Mouse (Mus musculus) heart, embryonic 15.5 days (tissue): ENCODE results near the gene Grk6. TPM values are rescaled to one million over a fixed set of nuclear protein-coding genes. Genes with fewer than 3 reads are reported as not detected.

Source experiments
- ATAC-seq: fragments of 200-750 bp; cut with Nextera tagmentation; replicated peaks from 2 replicates; pipeline ENCODE4 v1.8.0; 2017; ENCODE audit warnings: low read depth, moderate TSS enrichment; ENCODE audit not compliant: insufficient number of reproducible peaks, insufficient read depth, low FRiP score
- H3K27ac ChIP-seq: fragments of 300-500 bp; sonication (generic); 2 replicates; pipeline ENCODE4 v1.5.1; 2015; ENCODE audit warnings: mild to moderate bottlenecking, inconsistent platforms
- H3K27me3 ChIP-seq: fragments of 300-500 bp; sonication (generic); 2 replicates; pipeline ENCODE4 v1.6.1; 2015; ENCODE audit warnings: inconsistent platforms
- H3K36me3 ChIP-seq: fragments of 300-500 bp; sonication (generic); 2 replicates; pipeline ENCODE4 v1.6.1; 2015; ENCODE audit warnings: mild to moderate bottlenecking, inconsistent platforms
- H3K4me1 ChIP-seq: fragments of 300-500 bp; sonication (generic); replicated peaks from 2 replicates; pipeline ENCODE4 v1.6.1; 2015; ENCODE audit warnings: inconsistent platforms
- H3K4me2 ChIP-seq: fragments of 300-500 bp; sonication (generic); 2 replicates; pipeline ENCODE4 v1.6.1; 2015; ENCODE audit warnings: inconsistent platforms, mild to moderate bottlenecking, moderate library complexity
- H3K4me3 ChIP-seq: fragments of 300-500 bp; sonication (generic); 2 replicates; pipeline ENCODE4 v1.5.1; 2015; ENCODE audit warnings: mild to moderate bottlenecking, inconsistent platforms
- H3K9ac ChIP-seq: fragments of 300-500 bp; sonication (generic); 2 replicates; pipeline ENCODE4 v1.6.1; 2015; ENCODE audit warnings: mild to moderate bottlenecking, inconsistent platforms
- H3K9me3 ChIP-seq: fragments of 300-500 bp; sonication (generic); replicated peaks from 2 replicates; pipeline ENCODE4 v1.6.1; 2016; ENCODE audit warnings: inconsistent platforms
- WGBS: fragments of 180-500 bp; shearing (Covaris S2); methylation state at CpG from one replicate; pipeline ENCODE4 v1.1.7; 2015; ENCODE audit warnings: mixed read lengths; 5-methylcytosine and 5-hydroxymethylcytosine counted together
- polyA plus RNA-seq: library from polyadenylated mRNA; unstranded; fragments of >200 nt; fragmentation: Nextera tagmentation; extraction: Ambion mirVana; gene quantifications from 2 replicates; pipeline ENCODE4 v1.2.1, GENCODE M21; 2015

The Grk6 gene
- polyA plus RNA-seq, 1 experiment from 2014 or later: 15.5 TPM

DNA sequence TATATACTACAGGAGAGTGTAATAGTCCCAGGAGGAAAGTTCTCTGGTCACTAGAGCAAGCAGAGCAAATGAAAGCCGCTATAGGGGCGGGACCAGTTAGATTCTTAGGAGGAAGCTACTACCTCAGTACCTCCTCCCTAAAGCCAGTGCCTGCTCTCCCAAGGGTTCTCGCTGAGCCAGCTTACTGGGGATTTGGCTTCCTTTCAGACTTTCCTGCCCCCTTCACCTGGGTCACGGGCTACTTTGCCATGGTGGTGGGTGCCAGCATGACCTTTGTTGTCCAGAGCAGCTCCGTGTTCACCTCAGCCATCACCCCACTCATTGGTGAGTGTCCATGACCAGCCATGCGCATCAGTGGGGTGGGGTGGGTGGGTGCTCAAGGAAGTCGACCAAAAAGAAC lies 33.0 kb upstream of the Grk6 start:
- WGBS: 72% methylated on average over 7 of the region's 7 CpGs
- Histone ChIP-seq H3K4me1 (peaks cover 8% of the 10 kb centered on the region), H3K9me3 (no peaks in the 10 kb centered on the region), H3K27ac (no peak overlapping the region), H3K36me3 (no peaks in the 10 kb centered on the region), H3K4me2 (no peak overlapping the region), H3K9ac (no peak overlapping the region), H3K4me3 (no peak overlapping the region), H3K27me3 (peaks cover 75% of the 10 kb centered on the region)
- no peak for ATAC-seq

DNA sequence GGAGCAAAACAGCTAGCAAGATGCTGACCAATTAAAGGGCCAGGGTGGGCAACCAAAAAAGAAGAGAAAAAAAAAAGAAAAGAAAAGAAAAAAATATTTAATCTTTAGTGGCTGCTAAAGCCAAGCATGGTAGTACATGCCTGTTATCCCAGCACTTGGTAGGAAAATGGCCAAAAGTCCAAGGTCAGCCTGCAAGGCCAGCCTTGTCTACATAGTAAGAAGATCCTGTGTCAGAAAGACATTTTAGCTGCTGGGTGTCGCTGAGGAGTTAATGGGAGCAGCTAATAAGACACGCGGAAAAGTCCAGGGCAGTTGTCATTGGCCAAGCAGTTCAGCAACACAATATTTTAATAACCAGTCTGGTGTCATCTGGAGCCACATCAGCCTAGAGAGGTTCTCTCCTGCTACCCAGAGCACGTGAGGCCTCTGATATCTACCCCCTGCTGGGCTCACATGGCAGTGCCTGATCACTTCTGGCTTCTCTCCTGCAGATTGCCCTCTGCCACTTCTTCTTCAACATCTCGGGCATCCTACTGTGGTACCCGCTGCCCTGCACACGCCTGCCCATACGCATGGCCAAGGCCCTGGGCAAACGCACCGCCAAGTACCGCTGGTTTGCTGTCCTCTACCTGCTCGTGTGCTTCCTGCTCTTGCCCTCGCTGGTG lies 32.1 kb upstream of the Grk6 start:
- Histone ChIP-seq H3K4me3 (no peak overlapping the region), H3K36me3 (no peaks in the 10 kb centered on the region), H3K4me1 (peaks cover 8% of the 10 kb centered on the region), H3K27me3 (peaks cover 75% of the 10 kb centered on the region), H3K4me2 (no peak overlapping the region), H3K9ac (no peak overlapping the region), H3K27ac (no peak overlapping the region), H3K9me3 (no peaks in the 10 kb centered on the region)
- ATAC-seq: no peak
- 75% methylated on average over 13 of the region's 13 CpGs for WGBS

DNA sequence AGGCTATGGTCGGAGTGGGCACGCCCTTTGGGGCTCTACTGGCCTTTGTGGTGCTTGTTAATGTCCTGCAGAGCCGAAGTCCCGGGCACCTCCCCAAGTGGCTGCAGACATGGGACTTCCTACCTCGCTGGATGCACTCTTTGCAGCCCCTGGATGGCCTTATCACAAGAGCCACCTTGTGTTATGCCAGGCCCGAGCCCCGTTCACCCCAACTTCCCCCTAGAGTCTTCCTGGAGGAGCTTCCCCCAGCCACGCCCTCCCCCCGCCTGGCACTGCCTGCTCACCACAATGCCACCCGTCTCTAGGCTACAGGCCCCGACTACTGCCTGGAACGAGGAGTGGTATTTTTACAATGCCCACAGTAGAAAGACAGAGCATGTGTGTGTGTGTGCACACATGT lies 31.5 kb upstream of the Grk6 start:
- H3K4me1 ChIP-seq: peaks cover 10% of the 10 kb centered on the region
- H3K9ac ChIP-seq: no peak overlapping the region
- H3K36me3 ChIP-seq: no peaks in the 10 kb centered on the region
- peaks cover 74% of the 10 kb centered on the region for H3K27me3 ChIP-seq
- no peak for ATAC-seq
- H3K27ac ChIP-seq: no peak overlapping the region
- H3K9me3 ChIP-seq: no peaks in the 10 kb centered on the region
- H3K4me2 ChIP-seq: no peak overlapping the region
- WGBS: 67% methylated on average over 12 of the region's 12 CpGs
- H3K4me3 ChIP-seq: no peak overlapping the region

DNA sequence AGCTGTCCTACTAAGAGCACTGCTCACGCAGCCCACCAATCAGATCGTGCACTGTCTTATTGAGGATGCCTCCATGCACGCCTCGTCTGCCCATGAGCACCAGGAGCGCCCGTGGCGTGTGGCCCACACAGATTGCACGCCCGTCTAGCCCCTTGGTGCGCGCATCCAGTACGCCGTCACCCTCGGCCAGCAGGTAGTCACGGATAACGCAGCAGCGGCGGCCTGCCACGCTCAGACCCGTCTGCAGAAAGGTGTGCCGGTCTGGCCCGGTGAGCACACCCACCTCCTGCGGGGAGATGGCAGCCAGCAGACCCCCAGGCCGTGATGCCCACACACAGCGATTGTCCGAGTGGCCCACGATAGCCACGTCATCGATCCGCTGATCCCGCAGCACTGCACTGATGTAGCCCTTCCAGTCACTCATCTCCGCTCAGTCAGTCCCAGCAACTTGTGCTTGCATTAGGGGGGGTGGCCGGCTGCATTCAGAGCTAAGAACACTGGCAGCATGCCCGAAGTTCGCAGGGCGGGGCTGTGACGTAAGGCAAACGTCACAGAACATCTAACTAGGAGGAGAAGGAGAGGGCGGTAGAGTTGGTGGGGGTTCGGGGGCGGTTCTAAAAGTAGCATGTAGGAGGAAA lies 30.0 kb upstream of the Grk6 start, which contains the start of gene Pfn3:
Gene Pfn3, minus strand, starts transcription at position 490 of the 638 bp plus-strand sequence.
- ATAC-seq: 0 out of 2 replicates have a peak, but pooled peaks have one; percentile 36

DNA sequence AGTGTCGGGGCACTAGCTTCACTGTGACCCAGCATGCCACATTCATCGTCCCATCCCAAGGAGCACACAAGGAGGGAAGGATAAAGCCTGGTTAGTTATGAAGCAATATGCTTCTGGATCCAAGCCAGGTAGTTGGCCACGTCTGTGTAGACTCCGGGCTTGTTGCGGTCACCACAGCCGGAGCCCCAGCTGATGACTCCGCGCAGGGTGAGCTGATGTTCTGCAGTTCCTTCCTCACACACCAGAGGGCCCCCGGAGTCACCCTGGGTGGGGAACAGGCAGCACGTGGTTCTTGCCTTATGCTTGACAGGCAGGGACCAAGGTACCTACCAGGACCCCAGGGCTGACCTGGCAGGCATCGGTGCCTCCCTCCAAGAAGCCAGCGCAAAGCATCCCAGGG lies 26.9 kb upstream of the Grk6 start:
- Histone ChIP-seq H3K36me3 (no peaks in the 10 kb centered on the region), H3K4me3 (no peak overlapping the region), H3K9me3 (no peaks in the 10 kb centered on the region), H3K9ac (no peak overlapping the region), H3K27me3 (peaks cover 81% of the 10 kb centered on the region), H3K4me2 (no peak overlapping the region), H3K27ac (no peak overlapping the region), H3K4me1 (peaks cover 25% of the 10 kb centered on the region)
- WGBS: 13% methylated on average over 12 of the region's 12 CpGs
- 0 out of 2 replicates have a peak, but pooled peaks have one; percentile 54 for ATAC-seq

More for the DNA sequence above, 30.0 kb upstream of the Grk6 start, which contains the start of gene Pfn3:
- WGBS: 9% methylated on average over 41 of the region's 41 CpGs
- peak within 1 kb of the TSS; percentile 58 for H3K4me2 ChIP-seq
- H3K4me3 ChIP-seq: peak within 1 kb of the TSS; percentile 37
- peaks cover 74% of the 10 kb centered on the region for H3K27me3 ChIP-seq
- no peaks in the 10 kb centered on the region for H3K36me3 ChIP-seq
- H3K9me3 ChIP-seq: no peaks in the 10 kb centered on the region
- H3K9ac ChIP-seq: peak within 1 kb of the TSS; percentile 31; the same call in 1 of the 2 replicates
- no peak within 1 kb of the TSS for H3K27ac ChIP-seq
- H3K4me1 ChIP-seq: peaks cover 10% of the 10 kb centered on the region

DNA sequence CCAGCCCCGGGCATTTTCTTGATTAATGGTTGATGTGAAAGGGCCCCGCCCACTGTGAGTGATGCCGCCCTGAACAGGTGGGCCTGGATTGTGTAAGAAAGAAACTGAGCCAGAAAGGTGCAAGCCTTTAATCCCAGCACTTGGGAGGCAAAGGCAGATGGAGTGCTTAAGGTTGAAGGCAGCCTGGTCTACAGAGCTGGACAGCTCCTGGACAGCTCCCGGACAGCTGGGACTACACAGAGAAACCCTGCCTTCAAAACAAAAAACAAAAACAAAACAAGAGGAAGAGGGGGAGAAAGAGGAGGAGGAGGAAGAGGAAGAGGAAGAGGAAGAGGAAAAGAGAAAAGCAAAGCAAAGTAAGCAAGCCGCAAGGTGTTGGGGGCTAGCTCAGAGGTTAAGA lies 25.7 kb upstream of the Grk6 start:
- peaks cover 25% of the 10 kb centered on the region for H3K4me1 ChIP-seq
- H3K4me3 ChIP-seq: no peak overlapping the region
- no peak overlapping the region for H3K9ac ChIP-seq
- H3K9me3 ChIP-seq: no peaks in the 10 kb centered on the region
- peaks cover 69% of the 10 kb centered on the region for H3K27me3 ChIP-seq
- no peaks in the 10 kb centered on the region for H3K36me3 ChIP-seq
- no peak for ATAC-seq
- no peak overlapping the region for H3K4me2 ChIP-seq
- 71% methylated on average over 5 of the region's 5 CpGs for WGBS
- no peak overlapping the region for H3K27ac ChIP-seq

DNA sequence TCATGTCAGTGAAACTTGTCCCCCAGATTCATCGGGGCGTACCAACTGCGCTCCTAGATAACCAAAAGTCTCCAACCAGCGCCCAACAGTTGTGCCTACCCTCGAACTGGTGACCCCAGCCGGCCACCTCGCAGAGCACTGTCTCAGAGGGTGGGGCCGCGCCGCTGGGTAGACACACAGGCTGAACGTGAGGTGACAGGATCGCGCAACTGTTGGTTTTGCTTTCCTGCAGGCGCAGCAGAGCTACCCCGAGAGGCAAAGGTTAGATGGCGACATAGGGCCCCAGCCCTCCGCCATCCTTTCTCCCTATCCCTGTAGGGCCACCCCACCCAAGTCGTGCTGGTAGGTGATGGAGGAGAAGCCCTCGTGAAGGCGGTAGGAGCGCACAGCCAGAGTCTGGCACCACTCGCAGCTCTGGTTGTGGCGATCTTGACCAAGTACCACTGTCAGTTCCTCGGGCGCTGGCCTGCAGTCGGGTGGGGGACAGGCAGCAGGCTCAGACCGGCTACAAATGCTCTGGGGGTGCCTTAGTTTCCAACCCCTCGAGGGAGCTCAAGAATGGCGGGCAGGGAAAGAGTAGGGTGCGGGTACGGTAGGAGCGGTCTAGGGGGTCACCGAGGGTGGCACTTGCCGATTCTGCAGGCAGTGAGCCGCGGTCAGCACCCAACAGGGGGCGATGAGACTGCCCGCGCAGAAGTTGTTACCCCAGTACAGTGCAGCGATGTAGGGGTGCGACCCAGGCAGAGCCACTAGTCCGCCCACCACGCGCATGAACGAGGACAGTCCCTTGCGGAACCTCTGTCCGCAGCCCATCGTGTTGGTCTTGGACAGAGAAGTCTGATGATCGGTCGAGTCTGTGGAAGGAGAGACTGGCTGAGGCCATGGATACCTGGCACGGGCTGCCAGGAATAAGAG lies 24.6 kb upstream of the Grk6 start:
- H3K27me3 ChIP-seq: peaks cover 61% of the 10 kb centered on the region
- H3K4me2 ChIP-seq: peak overlapping the region; percentile 50
- no peak overlapping the region for H3K9ac ChIP-seq
- ATAC-seq: no peak
- peaks cover 18% of the 10 kb centered on the region for H3K4me1 ChIP-seq
- no peaks in the 10 kb centered on the region for H3K9me3 ChIP-seq
- no peak overlapping the region; the same call in 1 of the 2 replicates for H3K4me3 ChIP-seq
- WGBS: 22% methylated on average over 51 of the region's 51 CpGs
- no peaks in the 10 kb centered on the region for H3K36me3 ChIP-seq
- H3K27ac ChIP-seq: no peak overlapping the region

DNA sequence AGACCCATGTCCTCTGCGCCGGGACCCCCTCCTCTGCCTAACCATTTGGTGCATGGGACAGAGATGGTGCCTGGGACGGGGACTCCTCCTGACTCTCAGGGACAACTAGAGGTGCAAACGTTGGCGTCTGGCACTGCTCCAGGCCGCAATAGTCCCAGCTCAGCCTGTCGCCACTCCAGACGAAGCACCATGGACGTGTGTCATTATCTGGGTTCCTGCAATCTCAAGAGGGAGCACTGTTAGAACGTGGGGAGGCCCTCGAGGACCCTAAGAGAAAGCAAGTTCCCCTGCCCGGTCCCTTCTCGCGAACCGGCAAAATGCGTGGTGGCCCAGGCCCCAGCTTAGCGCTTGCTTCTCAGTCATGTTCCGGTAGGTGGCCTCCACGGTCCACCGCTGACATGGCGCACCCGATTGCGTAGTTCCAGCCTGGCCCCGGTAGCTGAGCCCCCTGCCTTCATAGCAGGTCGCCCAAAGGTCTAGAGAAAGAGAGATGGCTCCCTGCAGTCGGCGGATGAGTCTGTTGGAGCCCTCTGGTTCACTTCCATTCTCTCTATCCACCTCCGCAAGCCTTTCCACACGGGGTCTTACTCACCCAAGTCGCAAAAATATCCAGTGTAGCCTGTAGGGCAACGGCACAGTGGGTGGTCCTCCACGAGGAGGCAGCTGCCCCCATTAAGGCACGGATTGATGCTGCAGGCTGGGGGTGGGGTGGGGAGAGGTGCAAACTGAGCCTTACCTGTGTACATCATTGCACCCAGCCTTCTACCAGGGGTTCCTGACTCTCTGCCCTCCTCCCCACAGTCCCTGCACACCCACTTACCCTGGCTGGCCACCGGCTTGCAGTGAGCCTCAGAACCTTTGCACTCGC lies 23.7 kb upstream of the Grk6 start:
- Histone ChIP-seq H3K27me3 (peaks cover 67% of the 10 kb centered on the region), H3K4me3 (peak overlapping the region; percentile 31), H3K27ac (no peak overlapping the region), H3K4me1 (peaks cover 17% of the 10 kb centered on the region), H3K4me2 (peak overlapping the region; percentile 50), H3K36me3 (no peaks in the 10 kb centered on the region), H3K9me3 (no peaks in the 10 kb centered on the region), H3K9ac (peak overlapping the region; percentile 12; the same call in 1 of the 2 replicates)
- 10% methylated on average over 35 of the region's 35 CpGs for WGBS
- peak; percentile 60 for ATAC-seq

DNA sequence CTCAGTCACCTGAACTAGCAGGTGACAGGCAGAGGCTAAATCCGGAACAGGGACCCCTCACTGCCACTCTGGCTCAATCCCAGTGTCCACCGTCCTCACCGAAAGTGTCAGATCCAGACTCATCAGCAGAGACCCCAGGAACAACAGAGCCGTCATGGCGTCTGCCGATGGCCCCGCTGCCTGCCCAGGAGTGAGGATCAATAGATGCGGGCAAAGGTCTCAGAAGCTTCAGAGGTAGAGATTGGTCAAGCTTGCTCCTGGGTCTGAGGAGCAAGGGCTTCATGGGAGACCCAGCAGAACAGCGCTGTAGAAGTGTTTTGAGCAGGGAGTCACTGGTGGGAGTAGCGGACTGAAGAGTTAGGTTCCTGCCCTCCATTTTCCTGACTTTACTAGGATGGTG lies 18.3 kb upstream of the Grk6 start, which contains the start of gene F12:
Gene F12, minus strand, starts transcription at position 181 of the 400 bp plus-strand sequence.
- Histone ChIP-seq H3K9me3 (no peaks in the 10 kb centered on the region), H3K27ac (no peak within 1 kb of the TSS), H3K4me1 (no peaks in the 10 kb centered on the region), H3K4me2 (no peak within 1 kb of the TSS), H3K36me3 (no peaks in the 10 kb centered on the region), H3K4me3 (no peak within 1 kb of the TSS), H3K9ac (no peak within 1 kb of the TSS), H3K27me3 (peaks cover 30% of the 10 kb centered on the region)
- WGBS: 78% methylated on average over 10 of the region's 10 CpGs
- ATAC-seq: no peak

DNA sequence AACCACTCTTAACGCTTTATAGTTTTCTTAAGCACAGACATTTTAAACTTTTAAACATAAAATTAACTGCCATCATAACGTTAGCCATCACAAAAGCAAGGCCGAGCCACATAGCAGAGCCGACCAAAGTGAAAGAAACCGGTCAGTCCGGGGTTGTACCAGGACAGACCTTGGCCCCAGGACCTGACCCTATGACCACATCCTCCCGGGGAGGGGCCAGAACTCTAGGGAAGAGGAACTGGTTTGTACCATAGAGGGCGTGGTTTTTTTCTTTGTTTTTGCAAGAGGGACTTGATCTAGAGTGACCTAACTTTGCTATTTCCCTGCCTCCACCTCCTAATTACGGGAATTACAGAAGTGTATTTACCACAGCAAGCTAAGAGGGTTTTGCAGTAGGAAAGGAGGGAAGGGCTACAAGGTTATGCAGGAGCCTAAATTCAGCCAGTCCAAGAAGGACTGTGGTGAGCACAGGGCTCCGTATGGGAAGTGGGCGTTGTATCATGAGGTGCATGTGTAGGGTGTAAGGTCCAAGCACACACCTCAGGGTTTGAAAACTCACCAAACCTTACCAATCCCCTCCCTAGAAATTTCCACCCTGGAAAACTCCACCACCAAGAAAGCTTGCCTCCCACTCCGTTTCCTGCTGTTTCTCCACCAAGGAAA lies 15.5 kb upstream of the Grk6 start:
- H3K36me3 ChIP-seq: no peaks in the 10 kb centered on the region
- H3K27ac ChIP-seq: no peak overlapping the region
- ATAC-seq: no peak
- H3K4me3 ChIP-seq: no peak overlapping the region
- no peak overlapping the region for H3K4me2 ChIP-seq
- H3K9ac ChIP-seq: no peak overlapping the region
- no peaks in the 10 kb centered on the region for H3K9me3 ChIP-seq
- peaks cover 18% of the 10 kb centered on the region for H3K27me3 ChIP-seq
- WGBS: 60% methylated on average over 12 of the region's 12 CpGs
- H3K4me1 ChIP-seq: no peaks in the 10 kb centered on the region
